Mouse (Mus musculus): ENCODE results near the gene Prep. TPM values are rescaled to one million over a fixed set of nuclear protein-coding genes. Genes with fewer than 3 reads are reported as not detected.

Gene Prep
- total and polyA plus RNA-seq, 3 experiments = 7.9 to 13.8 (median 12.1) TPM

DNA sequence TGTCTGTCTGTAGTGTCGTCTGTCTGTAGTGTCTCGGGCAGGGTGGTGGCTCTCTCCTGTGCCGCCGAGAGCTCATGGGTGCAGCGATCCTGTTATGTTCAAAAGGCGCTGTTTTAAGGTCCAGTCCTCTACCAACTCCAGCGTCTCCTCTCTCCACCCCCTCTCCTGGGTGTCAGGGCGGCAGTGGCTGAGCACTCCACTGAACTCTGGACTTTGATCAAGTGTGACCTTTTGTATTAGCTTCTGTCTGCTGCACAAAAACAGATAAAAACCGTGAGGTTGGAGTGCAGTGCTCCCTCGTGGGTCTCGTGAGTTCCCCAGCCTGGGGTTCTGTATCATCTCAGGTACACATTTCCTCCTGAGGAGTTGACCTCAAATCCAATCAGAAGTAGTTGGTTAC, 33.5 kb downstream of the Prep start:
- DNase-seq = no peak
- intact Hi-C loops (cut with DNase I) = loop anchor here (5.0 kb wide), 1 partner anchor 412 kb away; no protein-coding TSS in a partner anchor
- Histone ChIP-seq H3K36me3 (ENCODE audit: control insufficient read depth, insufficient read depth, low read length) (no peaks in the 10 kb centered on the region), H3K27ac (no peak overlapping the region), H3K4me3 (no peak overlapping the region), H3K9ac (ENCODE audit: low read depth, low read length) (no peak overlapping the region), H3K79me2 (replicated peaks; ENCODE audit: control insufficient read depth, insufficient read depth, low read length) (no peaks in the 10 kb centered on the region), H3K27me3 (ENCODE audit: control insufficient read depth, insufficient read depth, low read length) (no peaks in the 10 kb centered on the region), H3K4me1 (ENCODE audit: control insufficient read depth, insufficient read depth, low read length) (peaks cover 3% of the 10 kb centered on the region)
- no peak for TF ChIP-seq POLR2A (IDR thresholded peaks at IDR 0.05; ENCODE audit: insufficient read depth, low read depth, low read length)
- 86% methylated on average over 11 of the region's 11 CpGs for WGBS

GRCm38 (mm10) chr10:45103184-45103583, 36.2 kb downstream of the Prep start:
- no peak overlapping the region for H3K4me3 ChIP-seq
- no peak overlapping the region for H3K27ac ChIP-seq
- H3K9ac ChIP-seq (ENCODE audit: low read depth, low read length) = no peak overlapping the region
- H3K79me2 ChIP-seq (replicated peaks; ENCODE audit: control insufficient read depth, insufficient read depth, low read length) = no peaks in the 10 kb centered on the region
- TF ChIP-seq EP300 (IDR thresholded peaks at IDR 0.05; ENCODE audit: insufficient read depth, low read depth, low read length) = no peak
- no peak for TF ChIP-seq POLR2A (IDR thresholded peaks at IDR 0.05; ENCODE audit: insufficient read depth, low read depth, low read length)
- TF ChIP-seq CTCF (IDR thresholded peaks at IDR 0.05) = no peak
- H3K27me3 ChIP-seq (ENCODE audit: control insufficient read depth, insufficient read depth, low read length) = no peaks in the 10 kb centered on the region
- DNase-seq = no peak
- intact Hi-C loops (cut with DNase I) = loop anchor here (5.0 kb wide), 1 partner anchor 409 kb away; no protein-coding TSS in a partner anchor
- 84% methylated on average over 11 of the region's 11 CpGs for WGBS
- no peaks in the 10 kb centered on the region for H3K36me3 ChIP-seq (ENCODE audit: control insufficient read depth, insufficient read depth, low read length)
- H3K4me1 ChIP-seq (ENCODE audit: control insufficient read depth, insufficient read depth, low read length) = peaks cover 3% of the 10 kb centered on the region

- Histone ChIP-seq H3K4me3 (no peak overlapping the region), H3K9ac (ENCODE audit: low read depth, low read length) (no peak overlapping the region), H3K79me2 (replicated peaks; ENCODE audit: control insufficient read depth, insufficient read depth, low read length) (no peaks in the 10 kb centered on the region), H3K27me3 (ENCODE audit: control insufficient read depth, insufficient read depth, low read length) (no peaks in the 10 kb centered on the region), H3K27ac (peak overlapping the region; percentile 54), H3K4me1 (ENCODE audit: control insufficient read depth, insufficient read depth, low read length) (peaks cover 3% of the 10 kb centered on the region), H3K36me3 (ENCODE audit: control insufficient read depth, insufficient read depth, low read length) (no peaks in the 10 kb centered on the region)
- TF ChIP-seq EP300 (IDR thresholded peaks at IDR 0.05; ENCODE audit: insufficient read depth, low read depth, low read length) (no peak), CTCF (IDR thresholded peaks at IDR 0.05) (no peak), POLR2A (IDR thresholded peaks at IDR 0.05; ENCODE audit: insufficient read depth, low read depth, low read length) (no peak)
- intact Hi-C loops (cut with DNase I) = loop anchor here (5.0 kb wide), 1 partner anchor 408 kb away; no protein-coding TSS in a partner anchor
- peak; percentile 40 to 55 for DNase-seq
- WGBS = 36% methylated on average over 7 of the region's 7 CpGs
These were observed 37.1 kb downstream of the Prep start for GRCm38 (mm10) chr10:45104098-45104497.

DNA sequence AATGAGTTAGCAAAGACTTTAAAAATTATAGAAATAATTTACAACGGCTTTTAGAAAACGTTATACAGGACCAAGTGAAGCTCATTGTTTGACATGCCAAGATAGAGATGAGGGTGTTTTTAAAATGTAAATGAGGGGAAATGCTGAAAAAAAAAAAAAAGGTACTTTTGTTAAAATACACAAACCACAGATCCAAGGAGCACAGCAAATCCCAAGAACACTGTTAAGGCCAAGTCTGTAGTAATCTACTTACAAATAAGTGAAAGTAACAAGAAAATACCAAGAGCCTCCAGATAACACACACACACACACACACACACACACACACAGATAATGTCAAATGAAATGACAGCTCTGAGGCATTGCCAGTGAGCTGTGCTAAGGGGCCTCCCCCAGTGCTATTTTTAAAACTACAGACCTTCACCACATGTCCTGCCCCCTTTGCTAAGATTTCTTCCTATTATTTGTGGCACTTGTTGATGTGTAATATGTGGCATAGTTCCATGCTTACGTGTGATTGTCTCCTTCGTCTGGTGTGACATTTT, 37.6 kb downstream of the Prep start:
- DNase-seq = peak in 1 of 2 experiments; percentile 26
- Histone ChIP-seq H3K79me2 (replicated peaks; ENCODE audit: control insufficient read depth, insufficient read depth, low read length) (no peaks in the 10 kb centered on the region), H3K9ac (ENCODE audit: low read depth, low read length) (no peak overlapping the region), H3K36me3 (ENCODE audit: control insufficient read depth, insufficient read depth, low read length) (no peaks in the 10 kb centered on the region), H3K27ac (peak overlapping the region; percentile 54), H3K4me3 (no peak overlapping the region), H3K4me1 (ENCODE audit: control insufficient read depth, insufficient read depth, low read length) (peaks cover 3% of the 10 kb centered on the region), H3K27me3 (ENCODE audit: control insufficient read depth, insufficient read depth, low read length) (no peaks in the 10 kb centered on the region)
- intact Hi-C loops (cut with DNase I) = loop anchor here (5.0 kb wide), 1 partner anchor 408 kb away; no protein-coding TSS in a partner anchor
- no peak for TF ChIP-seq POLR2A (IDR thresholded peaks at IDR 0.05; ENCODE audit: insufficient read depth, low read depth, low read length)
- no peak for TF ChIP-seq EP300 (IDR thresholded peaks at IDR 0.05; ENCODE audit: insufficient read depth, low read depth, low read length)
- TF ChIP-seq CTCF (IDR thresholded peaks at IDR 0.05) = no peak
- WGBS = 45% methylated on average over 4 of the region's 4 CpGs

DNA sequence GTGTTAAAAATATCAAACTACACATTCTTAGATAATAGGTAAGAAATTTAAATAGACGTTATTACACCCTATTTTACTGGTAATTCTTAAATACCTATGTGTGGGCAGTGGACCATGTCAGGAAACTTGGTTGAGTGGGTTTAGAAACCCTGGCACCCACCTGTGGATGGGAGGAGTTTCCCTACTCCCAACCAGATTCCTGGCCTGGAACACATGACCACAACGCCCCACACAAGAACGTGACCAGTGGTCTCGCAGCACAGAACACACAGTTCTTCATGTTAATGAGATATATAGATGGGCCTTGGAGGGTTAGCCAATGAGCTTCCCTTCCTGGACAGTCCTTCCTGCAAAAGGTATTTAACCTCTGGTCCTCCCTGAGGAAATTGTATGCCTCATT, 39.5 kb downstream of the Prep start:
- WGBS = 92% methylated on average over 4 of the region's 4 CpGs

GRCm38 (mm10) chr10:45107313-45107712, 40.3 kb downstream of the Prep start:
- intact Hi-C loops (cut with DNase I) = no loop called here
- peaks cover 3% of the 10 kb centered on the region for H3K4me1 ChIP-seq (ENCODE audit: control insufficient read depth, insufficient read depth, low read length)
- no peak overlapping the region for H3K4me3 ChIP-seq
- DNase-seq = no peak
- H3K27ac ChIP-seq = no peak overlapping the region
- H3K9ac ChIP-seq (ENCODE audit: low read depth, low read length) = no peak overlapping the region
- 83% methylated on average over 2 of the region's 2 CpGs for WGBS
- peaks cover 3% of the 10 kb centered on the region; the same call in 1 of the 2 replicates for H3K36me3 ChIP-seq (ENCODE audit: control insufficient read depth, insufficient read depth, low read length)
- TF ChIP-seq POLR2A (IDR thresholded peaks at IDR 0.05; ENCODE audit: insufficient read depth, low read depth, low read length) (no peak), CTCF (IDR thresholded peaks at IDR 0.05) (no peak), EP300 (IDR thresholded peaks at IDR 0.05; ENCODE audit: insufficient read depth, low read depth, low read length) (no peak)
- no peaks in the 10 kb centered on the region for H3K79me2 ChIP-seq (replicated peaks; ENCODE audit: control insufficient read depth, insufficient read depth, low read length)
- H3K27me3 ChIP-seq (ENCODE audit: control insufficient read depth, insufficient read depth, low read length) = no peaks in the 10 kb centered on the region

More for the DNA sequence above, 39.5 kb downstream of the Prep start:
- Histone ChIP-seq H3K4me1 (ENCODE audit: control insufficient read depth, insufficient read depth, low read length) (peaks cover 3% of the 10 kb centered on the region), H3K79me2 (replicated peaks; ENCODE audit: control insufficient read depth, insufficient read depth, low read length) (no peaks in the 10 kb centered on the region), H3K27me3 (ENCODE audit: control insufficient read depth, insufficient read depth, low read length) (no peaks in the 10 kb centered on the region), H3K27ac (no peak overlapping the region), H3K36me3 (ENCODE audit: control insufficient read depth, insufficient read depth, low read length) (peaks cover 3% of the 10 kb centered on the region; the same call in 1 of the 2 replicates), H3K4me3 (no peak overlapping the region), H3K9ac (ENCODE audit: low read depth, low read length) (no peak overlapping the region)
- intact Hi-C loops (cut with DNase I) = no loop called here
- no peak for DNase-seq
- no peak for TF ChIP-seq POLR2A (IDR thresholded peaks at IDR 0.05; ENCODE audit: insufficient read depth, low read depth, low read length)
- TF ChIP-seq EP300 (IDR thresholded peaks at IDR 0.05; ENCODE audit: insufficient read depth, low read depth, low read length) = no peak
- TF ChIP-seq CTCF (IDR thresholded peaks at IDR 0.05) = no peak

Data from heart, adult 2 months (tissue).